Mouse (Mus musculus) v-Abl transformed pro-B cells (cell line): ENCODE data around the gene Mplkip.

ENCODE experiments used
- in situ Hi-C, 2 experiments: fragments of 400-800 bp; cut with MboI; formaldehyde crosslinking; loops; one replicate each; pipeline ENCODE4 v1.15.1; 2025; ENCODE audit not compliant: unreplicated experiment in 2 of 2

The Mplkip gene

GRCm38 (mm10) chr13:17694911-17695699 is at the start of gene Mplkip, which contains the start of gene Sugct:
Gene Mplkip (plus strand): TSS chr13:17695192.
Gene Sugct (minus strand): TSS chr13:17695553.
- in situ Hi-C loops = no loop called here

- in situ Hi-C loops = no loop called here
These were observed 27.6 kb upstream of the Mplkip start for GRCm38 (mm10) chr13:17667380-17667779.

DNA sequence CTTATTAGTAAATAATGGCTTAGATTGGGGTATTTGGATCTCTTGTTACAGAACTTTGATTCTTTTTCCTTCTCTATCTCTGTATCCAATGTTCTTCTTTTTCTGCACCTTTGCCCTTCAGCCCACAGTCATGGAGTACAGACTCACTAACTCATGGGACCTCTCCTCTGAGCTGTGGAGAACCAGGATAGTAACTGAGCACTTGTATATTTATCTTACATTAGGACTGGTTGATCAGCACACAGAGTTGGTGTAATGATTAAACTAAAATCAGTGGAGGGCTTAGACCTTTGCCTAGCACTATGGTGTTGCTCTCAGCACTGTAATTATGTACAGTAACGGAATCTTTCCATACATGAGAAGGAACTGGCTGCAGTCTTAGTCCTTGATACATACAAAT is 23.9 kb upstream of the Mplkip start:
- in situ Hi-C loops = no loop called here

DNA sequence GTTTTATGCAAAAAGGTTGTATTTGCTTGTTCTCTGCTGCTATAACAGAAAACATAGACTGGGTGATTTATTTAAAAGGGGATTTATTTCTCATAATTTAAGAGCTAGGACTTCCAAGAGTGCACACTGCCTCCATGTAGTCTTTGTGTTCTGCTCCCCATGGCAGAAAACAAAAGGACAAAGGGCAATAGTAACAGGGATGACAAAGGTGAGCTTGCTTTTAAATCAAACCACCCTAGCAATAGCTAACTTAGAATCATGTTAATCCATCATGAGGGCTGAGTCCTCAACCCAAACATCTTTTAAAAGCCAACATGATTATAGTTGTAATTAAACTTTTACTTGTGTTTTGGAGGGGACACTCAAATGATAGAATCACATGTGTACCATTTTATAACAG is 5.5 kb upstream of the Mplkip start:
- in situ Hi-C loops = no loop called here

DNA sequence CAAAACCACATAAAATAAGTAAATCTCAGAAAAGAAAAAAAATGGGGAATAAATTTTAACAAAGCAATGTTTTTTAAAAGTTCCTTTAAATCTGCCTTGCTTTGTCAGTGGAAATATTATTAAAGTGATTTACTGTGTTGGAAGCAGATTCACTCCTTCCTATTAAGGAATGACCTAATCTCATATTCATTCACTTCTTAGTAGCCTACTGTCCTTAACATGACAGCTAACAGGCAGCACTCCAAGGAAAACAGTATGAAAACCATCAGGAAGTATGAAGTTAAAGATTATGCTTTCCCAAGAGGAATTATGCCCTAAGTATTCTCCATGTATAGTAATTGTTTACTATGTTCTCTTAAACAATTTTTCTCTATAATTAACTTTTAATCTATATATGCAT is 4.3 kb upstream of the Mplkip start:
- in situ Hi-C loops = no loop called here

DNA sequence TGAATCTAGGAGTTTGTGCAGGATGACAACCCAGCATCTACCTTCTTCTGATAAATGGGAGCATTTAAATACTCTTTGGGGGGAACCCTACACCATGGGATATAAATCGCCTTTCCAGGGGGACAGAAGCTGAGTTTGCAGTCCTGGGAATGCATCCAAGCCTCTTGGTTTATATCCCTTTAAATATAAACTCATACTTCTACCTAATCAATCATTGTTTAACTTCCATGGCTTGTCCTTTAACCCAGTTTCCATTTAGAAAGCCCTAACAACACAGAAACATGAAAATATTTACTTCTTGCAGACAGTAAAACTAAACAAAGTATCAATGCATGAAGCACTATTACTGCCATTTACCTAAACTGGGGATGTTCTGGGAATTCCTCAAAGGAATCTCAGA is 3.6 kb upstream of the Mplkip start:
- in situ Hi-C loops = no loop called here

- in situ Hi-C loops = no loop called here
These were observed 1.2 kb upstream of the Mplkip start for GRCm38 (mm10) chr13:17693816-17694215.

- in situ Hi-C loops = no loop called here
These were observed 578 bp upstream of the Mplkip start for GRCm38 (mm10) chr13:17694414-17694813.

GRCm38 (mm10) chr13:17695898-17696580 is 1.0 kb downstream of the Mplkip start:
- in situ Hi-C loops = no loop called here

DNA sequence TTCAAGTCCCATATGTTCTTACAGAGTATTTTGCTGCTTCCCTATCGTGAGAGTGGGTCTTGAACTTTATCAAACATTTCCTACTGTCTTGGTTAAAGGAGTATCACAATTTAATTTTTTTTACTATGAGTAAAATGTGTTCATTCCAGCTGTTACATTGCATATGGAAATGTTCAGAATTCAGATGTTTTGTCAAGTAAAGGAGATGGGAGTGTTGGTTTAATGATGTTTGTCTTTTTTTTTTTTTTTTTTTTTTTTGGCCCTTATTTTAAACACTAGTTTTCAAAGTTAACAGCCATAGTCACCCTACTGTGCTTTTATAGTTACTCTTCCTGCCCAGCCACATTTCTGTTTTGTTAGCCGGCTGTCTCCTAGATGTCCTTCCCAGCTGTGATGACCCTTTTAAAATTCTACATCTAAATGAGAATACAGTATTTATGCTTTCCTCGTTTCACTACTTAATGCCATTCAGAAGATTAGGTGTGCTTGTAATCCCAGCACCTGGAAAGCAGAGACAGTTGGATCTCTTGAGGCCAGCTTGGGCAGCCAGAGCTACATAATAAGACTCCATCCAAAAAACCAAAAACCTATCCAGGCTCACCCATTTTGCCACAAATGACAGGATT is 5.2 kb downstream of the Mplkip start:
- in situ Hi-C loops = no loop called here

DNA sequence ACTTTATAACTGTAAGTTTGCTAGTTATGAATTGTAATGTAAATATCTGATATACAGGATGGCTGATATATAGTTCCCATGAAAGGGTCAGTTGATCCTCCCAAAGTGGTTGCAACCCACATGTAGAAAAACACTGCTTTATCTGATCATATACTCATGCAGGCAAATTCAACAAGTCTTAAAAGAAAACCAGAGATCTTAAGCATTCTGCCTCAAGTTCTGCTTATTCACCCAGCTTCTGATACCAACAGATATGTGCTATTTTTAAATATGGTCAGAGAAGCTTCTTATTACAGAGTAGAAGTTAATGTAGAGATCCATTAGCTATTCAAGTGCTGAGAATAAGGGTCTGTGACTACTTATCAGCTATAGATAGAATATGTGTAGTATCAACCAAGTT is 6.3 kb downstream of the Mplkip start:
- in situ Hi-C loops = no loop called here

- in situ Hi-C loops = no loop called here
These were observed 7.3 kb downstream of the Mplkip start for GRCm38 (mm10) chr13:17702311-17702710.

- in situ Hi-C loops = no loop called here
These were observed 10.3 kb downstream of the Mplkip start for GRCm38 (mm10) chr13:17705188-17705826.

GRCm38 (mm10) chr13:17708784-17709311 is 13.9 kb downstream of the Mplkip start:
- in situ Hi-C loops = no loop called here

GRCm38 (mm10) chr13:17717357-17717756 is 22.4 kb downstream of the Mplkip start:
- in situ Hi-C loops = no loop called here

DNA sequence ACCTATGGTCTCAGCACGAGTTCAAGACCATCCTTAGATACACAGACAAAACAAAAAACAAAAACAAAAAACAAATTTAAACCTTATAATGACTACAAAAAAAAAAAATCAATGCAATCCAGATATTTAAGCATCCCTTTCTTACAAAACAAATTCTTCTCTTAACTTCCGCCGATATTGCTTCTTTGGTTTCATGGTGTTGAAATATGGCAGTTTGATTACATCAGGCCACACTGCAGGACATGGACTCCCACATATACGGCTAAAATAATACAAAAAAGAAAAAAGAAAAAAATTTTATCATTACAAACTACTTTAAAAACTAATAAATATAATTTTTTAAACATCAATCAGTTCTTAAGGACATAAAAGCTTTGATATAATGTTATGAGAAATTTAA is 32.9 kb downstream of the Mplkip start:
- in situ Hi-C loops = no loop called here

GRCm38 (mm10) chr13:17728798-17729197 is 33.8 kb downstream of the Mplkip start:
- in situ Hi-C loops = no loop called here
